Mouse (Mus musculus): Measurements from ENCODE around the gene Rgl3. TPM values are rescaled to one million over a fixed set of nuclear protein-coding genes. Genes with fewer than 3 reads are reported as not detected.

The Rgl3 gene
- 11.2 TPM for polyA plus RNA-seq (2012; fragmentation: generic; extraction: Trizol)

- Histone ChIP-seq H3ac (ENCODE audit: control insufficient read depth, insufficient read length) (peak within 1 kb of the TSS; percentile 51), H3K36me3 (ENCODE audit: control insufficient read depth, insufficient read depth) (no peaks in the 10 kb centered on the region), H3K79me2 (ENCODE audit: control insufficient read depth, insufficient read depth) (no peaks in the 10 kb centered on the region), H3K4me3 (peak within 1 kb of the TSS; percentile 68), H3K27me3 (ENCODE audit: control insufficient read depth, insufficient read depth, insufficient read length) (peaks cover 4% of the 10 kb centered on the region), H3K4me2 (ENCODE audit: low read depth) (peak within 1 kb of the TSS; percentile 82)
- TF ChIP-seq POLR2A (IDR thresholded peaks at IDR 0.05; ENCODE audit: insufficient read length, low read depth) (peak; percentile 78), POLR2AphosphoS2 (IDR thresholded peaks at IDR 0.05; ENCODE audit: insufficient read length, low read depth) (peak; percentile 80), MYOD1 (IDR thresholded peaks at IDR 0.05; ENCODE audit: control insufficient read depth in 1 of 3, insufficient read length in 2 of 3, low read depth in 2 of 3) (no peak)
Observed at GRCm38 (mm10) chr9:21989230-21990110, at the start of gene Rgl3. TSS of gene Rgl3 (minus strand) at chr9:21989446.

- no peaks in the 10 kb centered on the region for H3K79me2 ChIP-seq (ENCODE audit: control insufficient read depth, insufficient read depth)
- H3K36me3 ChIP-seq (ENCODE audit: control insufficient read depth, insufficient read depth), result no peaks in the 10 kb centered on the region
- peaks cover 39% of the 10 kb centered on the region for H3K27me3 ChIP-seq (ENCODE audit: control insufficient read depth, insufficient read depth, insufficient read length)
- H3K4me2 ChIP-seq (ENCODE audit: low read depth), result no peak overlapping the region
- TF ChIP-seq SRF (IDR thresholded peaks at IDR 0.05; ENCODE audit: control insufficient read depth, insufficient read length, low read depth), result no peak
- no peak for TF ChIP-seq REST (IDR thresholded peaks at IDR 0.05; ENCODE audit: insufficient read depth, insufficient read length)
- TF ChIP-seq MYOD1 (IDR thresholded peaks at IDR 0.05; ENCODE audit: control insufficient read depth in 1 of 3, insufficient read length in 2 of 3, low read depth in 2 of 3), result no peak
- no peak for TF ChIP-seq TCF12 (IDR thresholded peaks at IDR 0.05; ENCODE audit: insufficient read depth, poor library complexity, severe bottlenecking)
- H3K4me3 ChIP-seq, result no peak overlapping the region
- no peak overlapping the region for H3ac ChIP-seq (ENCODE audit: control insufficient read depth, insufficient read length)
Observed at GRCm38 (mm10) chr9:22037826-22038225, 48.6 kb upstream of the Rgl3 start.

GRCm38 (mm10) chr9:22035300-22036044 lies 46.2 kb upstream of the Rgl3 start:
- TF ChIP-seq TCF12 (IDR thresholded peaks at IDR 0.05; ENCODE audit: insufficient read depth, poor library complexity, severe bottlenecking), result no peak
- TF ChIP-seq SRF (IDR thresholded peaks at IDR 0.05; ENCODE audit: control insufficient read depth, insufficient read length, low read depth), result no peak
- no peak for TF ChIP-seq MYOD1 (IDR thresholded peaks at IDR 0.05; ENCODE audit: control insufficient read depth in 1 of 3, insufficient read length in 2 of 3, low read depth in 2 of 3)
- TF ChIP-seq TCF3 (IDR thresholded peaks at IDR 0.05; ENCODE audit: insufficient read length, low read depth), result no peak
- TF ChIP-seq POLR2A (IDR thresholded peaks at IDR 0.05; ENCODE audit: insufficient read length, low read depth), result no peak
- no peak for TF ChIP-seq E2F4 (IDR thresholded peaks at IDR 0.05; ENCODE audit: insufficient read depth)
- TF ChIP-seq MAX (IDR thresholded peaks at IDR 0.05; ENCODE audit: low read depth), result no peak
- TF ChIP-seq CEBPB (IDR thresholded peaks at IDR 0.05; ENCODE audit: insufficient read depth, poor library complexity, severe bottlenecking), result no peak
- TF ChIP-seq REST (IDR thresholded peaks at IDR 0.05; ENCODE audit: insufficient read depth, insufficient read length), result no peak
- no peak for TF ChIP-seq POLR2AphosphoS2 (IDR thresholded peaks at IDR 0.05; ENCODE audit: insufficient read length, low read depth)
- no peak for TF ChIP-seq USF1 (IDR thresholded peaks at IDR 0.05; ENCODE audit: low read depth)
- no peak for TF ChIP-seq MYOG (IDR thresholded peaks at IDR 0.05; ENCODE audit: control insufficient read depth in 1 of 3, insufficient read depth in 1 of 3, insufficient read length in 2 of 3, low read depth in 2 of 3)
- no peaks in the 10 kb centered on the region for H3K36me3 ChIP-seq (ENCODE audit: control insufficient read depth, insufficient read depth)
- peaks cover 53% of the 10 kb centered on the region for H3K27me3 ChIP-seq (ENCODE audit: control insufficient read depth, insufficient read depth, insufficient read length)
- no peak overlapping the region for H3ac ChIP-seq (ENCODE audit: control insufficient read depth, insufficient read length)
- H3K4me2 ChIP-seq (ENCODE audit: low read depth), result no peak overlapping the region
- no peak overlapping the region for H3K4me3 ChIP-seq
- H3K79me2 ChIP-seq (ENCODE audit: control insufficient read depth, insufficient read depth), result no peaks in the 10 kb centered on the region

GRCm38 (mm10) chr9:22030386-22030785 lies 41.1 kb upstream of the Rgl3 start:
- Histone ChIP-seq H3K79me2 (ENCODE audit: control insufficient read depth, insufficient read depth) (no peaks in the 10 kb centered on the region), H3K36me3 (ENCODE audit: control insufficient read depth, insufficient read depth) (no peaks in the 10 kb centered on the region), H3ac (ENCODE audit: control insufficient read depth, insufficient read length) (no peak overlapping the region), H3K4me2 (ENCODE audit: low read depth) (no peak overlapping the region), H3K27me3 (ENCODE audit: control insufficient read depth, insufficient read depth, insufficient read length) (peaks cover 46% of the 10 kb centered on the region), H3K4me3 (no peak overlapping the region)
- TF ChIP-seq POLR2AphosphoS2 (IDR thresholded peaks at IDR 0.05; ENCODE audit: insufficient read length, low read depth) (no peak), SRF (IDR thresholded peaks at IDR 0.05; ENCODE audit: control insufficient read depth, insufficient read length, low read depth) (no peak), TCF12 (IDR thresholded peaks at IDR 0.05; ENCODE audit: insufficient read depth, poor library complexity, severe bottlenecking) (no peak), TCF3 (IDR thresholded peaks at IDR 0.05; ENCODE audit: insufficient read length, low read depth) (no peak), USF1 (IDR thresholded peaks at IDR 0.05; ENCODE audit: low read depth) (no peak)

GRCm38 (mm10) chr9:22028467-22028866 lies 39.2 kb upstream of the Rgl3 start:
- no peak overlapping the region for H3K4me3 ChIP-seq
- no peak overlapping the region for H3K4me2 ChIP-seq (ENCODE audit: low read depth)
- TF ChIP-seq USF1 (IDR thresholded peaks at IDR 0.05; ENCODE audit: low read depth) (no peak), MYOD1 (IDR thresholded peaks at IDR 0.05; ENCODE audit: control insufficient read depth in 1 of 3, insufficient read length in 2 of 3, low read depth in 2 of 3) (no peak), REST (IDR thresholded peaks at IDR 0.05; ENCODE audit: insufficient read depth, insufficient read length) (no peak), E2F4 (IDR thresholded peaks at IDR 0.05; ENCODE audit: insufficient read depth) (no peak), MYOG (IDR thresholded peaks at IDR 0.05; ENCODE audit: control insufficient read depth in 1 of 3, insufficient read depth in 1 of 3, insufficient read length in 2 of 3, low read depth in 2 of 3) (no peak), TCF12 (IDR thresholded peaks at IDR 0.05; ENCODE audit: insufficient read depth, poor library complexity, severe bottlenecking) (no peak), TCF3 (IDR thresholded peaks at IDR 0.05; ENCODE audit: insufficient read length, low read depth) (no peak), SRF (IDR thresholded peaks at IDR 0.05; ENCODE audit: control insufficient read depth, insufficient read length, low read depth) (no peak), POLR2A (IDR thresholded peaks at IDR 0.05; ENCODE audit: insufficient read length, low read depth) (no peak)
- H3K79me2 ChIP-seq (ENCODE audit: control insufficient read depth, insufficient read depth), result no peaks in the 10 kb centered on the region
- no peak overlapping the region for H3ac ChIP-seq (ENCODE audit: control insufficient read depth, insufficient read length)
- no peaks in the 10 kb centered on the region for H3K36me3 ChIP-seq (ENCODE audit: control insufficient read depth, insufficient read depth)
- H3K27me3 ChIP-seq (ENCODE audit: control insufficient read depth, insufficient read depth, insufficient read length), result peaks cover 36% of the 10 kb centered on the region

All from myocyte (in vitro differentiated cells).